Mouse (Mus musculus): ENCODE data around the gene Rps27l.

Gene Rps27l

GRCm38 (mm10) chr9:66982085-66982484, 36.2 kb downstream of the Rps27l start:
- no peak for DNase-seq (ENCODE audit: low read depth, low spot score)

GRCm38 (mm10) chr9:66985377-66985776, 39.5 kb downstream of the Rps27l start:
- no peak for DNase-seq (ENCODE audit: low read depth, low spot score)

- no peak for DNase-seq (ENCODE audit: low read depth, low spot score)
Measured at GRCm38 (mm10) chr9:66988198-66988887, 42.5 kb downstream of the Rps27l start.

- no peak for DNase-seq (ENCODE audit: low read depth, low spot score)
Measured at GRCm38 (mm10) chr9:66988888-66989414, 43.1 kb downstream of the Rps27l start.

GRCm38 (mm10) chr9:66989581-66989980, 43.7 kb downstream of the Rps27l start:
- no peak for DNase-seq (ENCODE audit: low read depth, low spot score)

- DNase-seq (ENCODE audit: low read depth, low spot score): no peak
Measured at GRCm38 (mm10) chr9:66990046-66990445, 44.2 kb downstream of the Rps27l start.

DNA sequence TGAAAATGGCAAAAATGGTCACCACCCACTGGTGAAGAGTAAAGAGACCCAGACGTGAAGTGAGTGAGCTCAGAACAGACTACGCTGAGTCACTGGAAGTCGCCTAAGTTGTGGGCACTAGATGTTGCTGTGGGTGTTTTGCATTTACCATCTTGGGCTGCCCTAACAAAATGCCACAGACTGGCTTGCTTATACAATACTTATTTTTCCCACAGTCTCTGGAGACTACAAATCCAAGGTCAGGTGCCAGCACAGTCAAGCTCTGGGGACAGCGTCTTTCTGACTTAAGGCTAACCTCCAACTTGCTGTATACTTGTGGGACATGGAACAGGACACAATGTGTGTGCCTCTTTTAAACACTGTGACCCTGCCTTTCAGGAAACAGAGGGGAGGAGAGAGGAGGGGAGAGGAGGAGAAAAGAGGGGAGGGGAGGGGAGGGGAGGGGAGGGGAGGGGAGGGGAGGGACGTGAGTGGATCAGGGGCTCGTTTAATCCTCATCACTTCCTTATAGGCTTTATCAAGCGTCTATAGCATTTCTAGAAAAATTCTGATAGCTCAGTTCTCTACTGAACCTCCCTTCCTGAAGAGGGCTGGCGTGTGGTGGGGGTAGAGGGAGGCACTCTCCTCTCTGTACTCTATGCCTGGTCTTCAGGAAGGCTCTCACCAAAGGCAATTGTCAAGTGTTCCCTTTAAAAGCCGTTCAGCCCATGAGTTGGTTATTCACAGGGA, 45.3 kb downstream of the Rps27l start:
- DNase-seq (ENCODE audit: low read depth, low spot score): no peak

DNA sequence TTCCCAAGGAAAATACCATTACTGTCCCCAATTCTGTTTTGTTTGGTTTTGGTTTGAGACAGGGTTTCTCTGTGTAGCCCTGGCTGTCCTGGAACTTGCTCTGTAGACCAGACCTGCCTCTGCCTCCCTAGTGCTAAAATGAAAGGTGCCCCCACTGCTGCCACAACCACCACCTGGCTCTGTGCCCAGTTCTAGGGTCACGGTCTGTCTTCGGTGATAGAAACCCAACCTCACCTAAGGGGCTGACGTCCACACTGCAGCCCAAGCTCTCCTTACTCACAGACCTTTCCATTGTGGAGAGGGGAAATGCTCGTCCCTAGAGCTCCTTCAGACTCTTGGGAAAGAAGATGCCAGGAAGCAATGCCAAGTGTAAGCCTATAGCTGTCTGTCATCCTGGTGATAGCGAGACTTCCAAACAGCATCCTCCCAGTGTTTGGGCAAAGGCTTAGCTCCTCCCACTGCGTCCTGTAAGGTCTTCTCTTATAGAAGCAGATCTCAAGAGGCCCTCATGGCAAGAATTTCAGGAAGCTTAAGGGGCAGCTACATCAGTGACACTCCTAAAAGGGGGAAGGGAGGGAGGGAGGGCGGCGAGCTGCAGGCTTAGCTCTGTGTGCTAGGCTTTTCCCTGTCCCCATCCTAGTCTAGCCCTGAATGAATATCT, 46.0 kb downstream of the Rps27l start:
- no peak for DNase-seq (ENCODE audit: low read depth, low spot score)

Measured in retina, postnatal 7 days (tissue).